Mouse (Mus musculus): Measurements from ENCODE around the gene Fbxo42. TPM values are rescaled to one million over a fixed set of nuclear protein-coding genes. Genes with fewer than 3 reads are reported as not detected.

Gene Fbxo42
- polyA plus RNA-seq, 1 experiment from 2014 or later, result 31.7 TPM

DNA sequence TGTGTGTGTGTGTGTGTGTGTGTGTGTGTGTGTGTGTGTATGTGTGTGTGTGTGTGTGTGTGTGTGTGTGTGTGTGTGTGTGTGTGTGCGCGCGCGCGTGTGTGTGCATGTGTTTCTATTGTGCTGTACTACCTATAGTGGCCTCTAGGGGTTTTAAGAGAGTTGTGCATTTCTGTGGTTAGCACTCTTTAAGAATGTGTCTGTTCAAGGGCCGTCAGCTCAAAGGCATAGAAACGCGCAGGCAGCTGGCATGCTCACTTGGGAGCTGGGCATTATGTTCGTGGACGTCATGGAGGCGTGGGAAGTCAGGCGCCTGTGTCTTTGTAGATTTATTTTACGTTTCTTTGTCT, 49.9 kb downstream of the Fbxo42 start:
- no peak for ATAC-seq (ENCODE audit: low read depth)
- Histone ChIP-seq H3K4me3 (ENCODE audit: low read depth, low read length) (no peak overlapping the region), H3K36me3 (ENCODE audit: control insufficient read depth, insufficient read depth, low read length) (peaks cover 33% of the 10 kb centered on the region), H3K4me1 (ENCODE audit: control insufficient read depth, insufficient read depth, low read length) (no peaks in the 10 kb centered on the region), H3K9ac (replicated peaks; ENCODE audit: low read depth, low read length) (no peak overlapping the region), H3K4me2 (ENCODE audit: low read depth, low read length) (no peak overlapping the region), H3K27ac (ENCODE audit: low read depth, low read length) (no peak overlapping the region), H3K9me3 (ENCODE audit: control insufficient read depth, low read length) (no peaks in the 10 kb centered on the region), H3K27me3 (ENCODE audit: control insufficient read depth, insufficient read depth, low read length) (no peaks in the 10 kb centered on the region)
- 90% methylated on average over 13 of the region's 13 CpGs for WGBS

DNA sequence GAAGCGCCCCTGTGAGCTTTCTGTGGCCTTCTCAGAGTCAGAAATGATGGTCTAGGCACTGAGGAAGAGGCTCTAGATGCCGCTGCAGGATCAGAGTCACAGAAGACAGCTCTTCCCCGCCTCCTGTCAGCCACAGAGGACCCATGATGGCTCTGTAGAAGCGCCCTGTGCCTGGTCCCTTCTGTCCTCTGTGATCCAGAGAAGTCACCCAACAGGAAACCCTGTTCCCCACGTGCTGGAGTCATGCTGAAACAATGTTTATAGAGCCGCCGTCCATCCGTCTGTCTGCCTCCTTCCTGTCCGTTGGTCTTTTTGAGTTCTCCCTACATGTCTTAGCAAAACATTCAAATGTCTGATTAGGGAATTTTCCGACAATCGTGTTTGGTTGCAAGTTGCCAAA, 53.2 kb downstream of the Fbxo42 start:
- ATAC-seq (ENCODE audit: low read depth), result no peak
- H3K27me3 ChIP-seq (ENCODE audit: control insufficient read depth, insufficient read depth, low read length), result no peaks in the 10 kb centered on the region
- no peak overlapping the region for H3K4me2 ChIP-seq (ENCODE audit: low read depth, low read length)
- H3K4me1 ChIP-seq (ENCODE audit: control insufficient read depth, insufficient read depth, low read length), result no peaks in the 10 kb centered on the region
- H3K9me3 ChIP-seq (ENCODE audit: control insufficient read depth, low read length), result no peaks in the 10 kb centered on the region
- H3K27ac ChIP-seq (ENCODE audit: low read depth, low read length), result no peak overlapping the region
- H3K36me3 ChIP-seq (ENCODE audit: control insufficient read depth, insufficient read depth, low read length), result peaks cover 28% of the 10 kb centered on the region
- no peak overlapping the region for H3K4me3 ChIP-seq (ENCODE audit: low read depth, low read length)
- 85% methylated on average over 11 of the region's 11 CpGs for WGBS
- H3K9ac ChIP-seq (replicated peaks; ENCODE audit: low read depth, low read length), result no peak overlapping the region

DNA sequence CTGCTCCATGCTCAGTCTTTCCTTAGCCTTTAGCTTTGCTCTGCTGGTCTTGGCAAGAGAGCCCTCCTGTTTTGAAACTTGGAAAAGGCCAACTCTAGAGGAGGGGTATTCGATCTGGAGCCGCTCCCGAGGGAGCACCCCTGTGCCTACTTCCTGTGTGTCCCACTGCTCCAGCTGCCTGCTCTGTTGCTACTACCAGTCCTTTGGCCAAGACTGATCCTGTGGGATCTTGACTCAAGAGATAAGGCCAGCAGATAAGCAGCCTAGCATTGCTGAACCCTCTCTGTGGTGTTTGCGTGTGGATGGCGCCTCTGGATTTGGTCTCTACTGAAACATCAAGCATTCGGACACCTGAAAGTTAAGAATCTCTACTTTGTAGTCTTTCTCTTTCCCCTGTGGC, 54.5 kb downstream of the Fbxo42 start:
- H3K9ac ChIP-seq (replicated peaks; ENCODE audit: low read depth, low read length), result no peak overlapping the region
- H3K4me3 ChIP-seq (ENCODE audit: low read depth, low read length), result no peak overlapping the region
- no peak overlapping the region for H3K27ac ChIP-seq (ENCODE audit: low read depth, low read length)
- no peaks in the 10 kb centered on the region for H3K27me3 ChIP-seq (ENCODE audit: control insufficient read depth, insufficient read depth, low read length)
- WGBS, result 95% methylated on average over 6 of the region's 6 CpGs
- no peak for ATAC-seq (ENCODE audit: low read depth)
- H3K36me3 ChIP-seq (ENCODE audit: control insufficient read depth, insufficient read depth, low read length), result peaks cover 25% of the 10 kb centered on the region
- H3K9me3 ChIP-seq (ENCODE audit: control insufficient read depth, low read length), result no peaks in the 10 kb centered on the region
- no peaks in the 10 kb centered on the region for H3K4me1 ChIP-seq (ENCODE audit: control insufficient read depth, insufficient read depth, low read length)
- no peak overlapping the region for H3K4me2 ChIP-seq (ENCODE audit: low read depth, low read length)

DNA sequence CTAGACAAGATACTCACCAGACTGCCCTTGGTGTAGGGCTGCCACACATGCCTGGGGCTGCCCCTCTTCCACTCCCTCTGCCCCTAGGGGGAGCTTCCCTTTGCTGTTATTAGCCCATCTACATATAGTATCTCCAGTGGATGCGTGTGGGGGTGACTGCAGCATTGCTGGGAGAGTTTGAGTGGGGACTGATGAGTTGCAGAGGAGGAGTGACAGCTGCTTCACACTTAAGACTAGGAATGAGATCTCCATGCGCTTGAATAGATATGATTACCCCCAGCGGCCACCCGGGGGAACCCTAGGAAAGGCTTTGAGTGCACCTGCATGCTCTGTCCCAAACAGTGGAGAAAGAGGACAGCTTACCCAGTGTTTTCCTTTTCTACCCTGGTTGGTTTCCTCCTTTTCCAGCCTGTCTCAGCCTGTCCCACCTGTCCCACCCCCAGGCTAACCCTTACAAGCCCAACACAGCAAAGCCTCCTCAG, 56.9 kb downstream of the Fbxo42 start:
- no peak for ATAC-seq (ENCODE audit: low read depth)
- no peaks in the 10 kb centered on the region for H3K9me3 ChIP-seq (ENCODE audit: control insufficient read depth, low read length)

DNA sequence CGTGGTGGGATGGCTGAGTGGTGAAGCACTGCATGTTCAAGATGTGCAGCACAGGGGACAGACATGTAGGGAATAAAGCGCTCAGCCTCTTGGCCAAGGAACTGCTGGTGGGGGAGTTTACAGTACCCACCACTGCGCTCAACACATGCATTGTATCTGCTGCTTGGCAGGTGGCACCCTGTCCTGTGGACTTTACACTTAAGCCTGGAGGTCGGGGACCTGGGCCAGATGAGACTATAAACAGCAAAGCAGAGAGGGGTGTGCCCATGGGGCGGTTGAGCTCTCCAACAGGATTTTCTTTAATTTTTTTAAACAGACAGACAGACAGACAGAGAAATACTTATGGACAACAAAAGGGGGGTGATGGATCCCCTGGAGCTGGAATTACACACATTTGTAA, 59.4 kb downstream of the Fbxo42 start:
- Histone ChIP-seq H3K27me3 (ENCODE audit: control insufficient read depth, insufficient read depth, low read length) (no peaks in the 10 kb centered on the region), H3K4me3 (ENCODE audit: low read depth, low read length) (no peak overlapping the region), H3K9me3 (ENCODE audit: control insufficient read depth, low read length) (no peaks in the 10 kb centered on the region), H3K9ac (replicated peaks; ENCODE audit: low read depth, low read length) (no peak overlapping the region), H3K27ac (ENCODE audit: low read depth, low read length) (no peak overlapping the region), H3K36me3 (ENCODE audit: control insufficient read depth, insufficient read depth, low read length) (no peaks in the 10 kb centered on the region), H3K4me2 (ENCODE audit: low read depth, low read length) (no peak overlapping the region), H3K4me1 (ENCODE audit: control insufficient read depth, insufficient read depth, low read length) (0 out of 2 replicates have a peak, but pooled peaks cover 3% of the 10 kb centered on the region)
- no peak for ATAC-seq (ENCODE audit: low read depth)
- WGBS, result over 99% methylated on average over 5 of the region's 5 CpGs

More for the DNA sequence above, 56.9 kb downstream of the Fbxo42 start:
- Histone ChIP-seq H3K9ac (replicated peaks; ENCODE audit: low read depth, low read length) (no peak overlapping the region), H3K27ac (ENCODE audit: low read depth, low read length) (no peak overlapping the region), H3K4me2 (ENCODE audit: low read depth, low read length) (no peak overlapping the region), H3K36me3 (ENCODE audit: control insufficient read depth, insufficient read depth, low read length) (peaks cover 15% of the 10 kb centered on the region; the same call in 1 of the 2 replicates), H3K4me1 (ENCODE audit: control insufficient read depth, insufficient read depth, low read length) (no peaks in the 10 kb centered on the region), H3K4me3 (ENCODE audit: low read depth, low read length) (no peak overlapping the region), H3K27me3 (ENCODE audit: control insufficient read depth, insufficient read depth, low read length) (no peaks in the 10 kb centered on the region)
- 76% methylated on average over 4 of the region's 4 CpGs for WGBS

DNA sequence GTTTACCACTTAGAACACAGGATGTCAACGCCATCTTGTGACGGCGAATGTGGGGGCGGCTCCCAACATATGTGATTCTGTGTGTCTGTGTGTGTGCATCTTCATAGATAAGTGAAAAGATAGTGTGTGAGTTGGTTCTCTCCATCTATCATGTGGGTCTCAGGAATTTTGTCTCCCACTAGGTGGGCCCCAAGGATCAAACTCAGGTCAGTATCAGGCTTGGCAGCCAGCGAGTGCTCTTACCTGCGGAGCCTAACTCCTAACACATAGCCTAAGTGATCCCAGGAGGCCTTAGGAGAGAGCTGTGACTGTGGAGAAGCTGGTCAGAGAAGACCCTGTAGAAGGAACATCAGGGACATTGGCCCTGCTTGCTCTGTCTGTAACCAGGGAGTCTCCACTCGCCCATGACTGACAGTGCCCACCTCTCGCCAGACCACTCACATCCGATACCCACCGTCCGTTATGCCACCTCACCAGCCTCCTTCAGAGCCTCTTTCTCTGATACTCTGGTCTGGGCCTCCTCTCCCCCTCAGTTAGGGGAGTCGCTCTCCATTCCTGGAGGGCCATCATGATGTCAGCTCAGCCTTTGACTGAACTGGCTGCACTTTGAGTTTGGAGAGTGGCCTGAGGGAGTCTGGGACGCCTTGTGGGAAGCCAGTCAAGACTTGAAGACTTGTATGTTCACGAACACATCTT, 63.0 kb downstream of the Fbxo42 start:
- WGBS, result 65% methylated on average over 14 of the region's 14 CpGs
- H3K27ac ChIP-seq (ENCODE audit: low read depth, low read length), result peak overlapping the region; percentile 64
- peak; percentile 10; the same call in 1 of the 2 replicates for ATAC-seq (ENCODE audit: low read depth)
- no peaks in the 10 kb centered on the region for H3K9me3 ChIP-seq (ENCODE audit: control insufficient read depth, low read length)
- 0 out of 2 replicates have a peak overlapping the region, but pooled peaks have one; percentile 32 for H3K9ac ChIP-seq (replicated peaks; ENCODE audit: low read depth, low read length)
- peaks cover 14% of the 10 kb centered on the region for H3K4me1 ChIP-seq (ENCODE audit: control insufficient read depth, insufficient read depth, low read length)
- H3K36me3 ChIP-seq (ENCODE audit: control insufficient read depth, insufficient read depth, low read length), result no peaks in the 10 kb centered on the region
- no peaks in the 10 kb centered on the region for H3K27me3 ChIP-seq (ENCODE audit: control insufficient read depth, insufficient read depth, low read length)
- H3K4me3 ChIP-seq (ENCODE audit: low read depth, low read length), result peak overlapping the region; percentile 29
- H3K4me2 ChIP-seq (ENCODE audit: low read depth, low read length), result peak overlapping the region; percentile 46

DNA sequence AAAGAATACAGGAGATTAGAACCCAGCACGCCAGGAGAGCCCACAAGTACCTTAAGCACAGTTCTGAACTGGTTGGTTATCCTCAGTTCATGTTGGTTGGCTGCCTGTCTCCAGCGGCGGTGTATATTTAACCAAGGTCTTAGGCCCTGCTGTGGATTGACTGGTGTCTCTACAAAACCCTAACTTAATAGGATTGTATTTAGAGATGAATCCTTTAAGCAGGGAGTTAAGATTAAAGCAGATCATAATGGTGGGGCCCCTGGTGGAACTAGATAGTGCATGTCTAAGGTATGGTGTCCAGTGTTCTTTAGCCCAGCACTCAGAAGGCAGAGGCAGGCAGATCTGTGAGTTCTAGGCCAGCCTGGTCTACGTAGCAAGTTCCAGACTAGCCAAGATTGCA, 63.9 kb downstream of the Fbxo42 start:
- H3K27ac ChIP-seq (ENCODE audit: low read depth, low read length), result no peak overlapping the region
- no peak for ATAC-seq (ENCODE audit: low read depth)
- no peaks in the 10 kb centered on the region for H3K9me3 ChIP-seq (ENCODE audit: control insufficient read depth, low read length)
- H3K9ac ChIP-seq (replicated peaks; ENCODE audit: low read depth, low read length), result no peak overlapping the region
- no peaks in the 10 kb centered on the region for H3K36me3 ChIP-seq (ENCODE audit: control insufficient read depth, insufficient read depth, low read length)
- H3K27me3 ChIP-seq (ENCODE audit: control insufficient read depth, insufficient read depth, low read length), result no peaks in the 10 kb centered on the region
- peaks cover 14% of the 10 kb centered on the region for H3K4me1 ChIP-seq (ENCODE audit: control insufficient read depth, insufficient read depth, low read length)
- 95% methylated on average over 4 of the region's 4 CpGs for WGBS
- H3K4me2 ChIP-seq (ENCODE audit: low read depth, low read length), result no peak overlapping the region
- no peak overlapping the region for H3K4me3 ChIP-seq (ENCODE audit: low read depth, low read length)

DNA sequence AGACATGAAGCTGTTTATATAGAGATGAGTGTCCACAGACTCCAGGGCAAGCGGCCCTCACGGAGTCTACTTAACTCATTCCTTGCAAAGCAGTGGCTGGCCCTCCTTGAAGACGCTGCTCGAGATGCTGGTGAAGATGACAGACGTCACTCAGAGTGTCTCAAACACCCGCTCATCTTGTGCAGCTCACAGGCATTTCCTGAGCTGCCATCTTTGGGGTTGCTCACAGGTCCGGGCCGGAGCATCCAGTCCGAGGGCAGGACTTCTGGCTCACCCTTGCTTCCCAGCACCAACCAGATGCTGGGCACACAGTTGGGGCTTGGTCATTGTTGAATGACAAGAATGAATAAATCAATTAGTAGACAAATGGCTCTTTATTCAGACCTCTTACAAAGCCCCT, 65.2 kb downstream of the Fbxo42 start:
- peak overlapping the region; percentile 88; the same call in 1 of the 2 replicates for H3K4me2 ChIP-seq (ENCODE audit: low read depth, low read length)
- H3K36me3 ChIP-seq (ENCODE audit: control insufficient read depth, insufficient read depth, low read length), result no peaks in the 10 kb centered on the region
- ATAC-seq (ENCODE audit: low read depth), result peak; percentile 10; the same call in 1 of the 2 replicates
- peak overlapping the region; percentile 48; the same call in 1 of the 2 replicates for H3K27ac ChIP-seq (ENCODE audit: low read depth, low read length)
- H3K9ac ChIP-seq (replicated peaks; ENCODE audit: low read depth, low read length), result no peak overlapping the region
- H3K4me1 ChIP-seq (ENCODE audit: control insufficient read depth, insufficient read depth, low read length), result peaks cover 14% of the 10 kb centered on the region
- no peak overlapping the region for H3K4me3 ChIP-seq (ENCODE audit: low read depth, low read length)
- H3K9me3 ChIP-seq (ENCODE audit: control insufficient read depth, low read length), result no peaks in the 10 kb centered on the region
- 70% methylated on average over 9 of the region's 9 CpGs for WGBS
- no peaks in the 10 kb centered on the region for H3K27me3 ChIP-seq (ENCODE audit: control insufficient read depth, insufficient read depth, low read length)

DNA sequence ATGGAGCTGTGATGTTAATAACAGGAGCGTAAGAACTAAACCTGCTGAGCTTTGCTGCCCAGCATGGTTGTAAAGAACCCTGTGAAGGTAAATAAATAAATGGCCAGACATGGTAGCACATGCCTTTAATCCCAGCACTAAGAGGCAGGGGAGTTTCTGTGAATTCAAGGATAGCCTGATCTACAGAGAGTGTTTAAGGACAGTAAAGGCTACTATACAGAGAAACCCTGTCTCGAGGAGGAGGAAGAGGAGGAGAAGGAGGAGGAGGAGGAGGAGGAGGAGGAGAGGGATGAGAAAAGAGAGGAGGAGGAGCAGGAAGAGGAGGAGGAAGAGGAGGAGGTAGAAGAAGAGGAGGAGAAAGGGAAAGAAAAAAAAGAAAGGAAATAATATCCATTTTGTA, 65.6 kb downstream of the Fbxo42 start:
- H3K27me3 ChIP-seq (ENCODE audit: control insufficient read depth, insufficient read depth, low read length), result no peaks in the 10 kb centered on the region
- H3K4me2 ChIP-seq (ENCODE audit: low read depth, low read length), result peak overlapping the region; percentile 88
- peak overlapping the region; percentile 48; the same call in 1 of the 2 replicates for H3K27ac ChIP-seq (ENCODE audit: low read depth, low read length)
- 20% methylated on average over 2 of the region's 2 CpGs for WGBS
- H3K4me1 ChIP-seq (ENCODE audit: control insufficient read depth, insufficient read depth, low read length), result peaks cover 14% of the 10 kb centered on the region
- peak overlapping the region; percentile 50 for H3K4me3 ChIP-seq (ENCODE audit: low read depth, low read length)
- peak; percentile 29; the same call in 1 of the 2 replicates for ATAC-seq (ENCODE audit: low read depth)
- peak overlapping the region; percentile 63; the same call in 1 of the 2 replicates for H3K9ac ChIP-seq (replicated peaks; ENCODE audit: low read depth, low read length)
- no peaks in the 10 kb centered on the region for H3K9me3 ChIP-seq (ENCODE audit: control insufficient read depth, low read length)
- H3K36me3 ChIP-seq (ENCODE audit: control insufficient read depth, insufficient read depth, low read length), result no peaks in the 10 kb centered on the region
